Mouse (Mus musculus) thymus, postnatal 25 days (tissue): ENCODE data around the gene Mettl21e.
"Not testable (repeated sequence)": the region's sequence is repeated elsewhere in the genome, so short reads cannot be mapped to it uniquely, and the experiment has no call there.

Source experiments
- DNase-seq: peaks from one replicate; pipeline ENCODE4 v3.0.0; 2022

The Mettl21e gene

DNA sequence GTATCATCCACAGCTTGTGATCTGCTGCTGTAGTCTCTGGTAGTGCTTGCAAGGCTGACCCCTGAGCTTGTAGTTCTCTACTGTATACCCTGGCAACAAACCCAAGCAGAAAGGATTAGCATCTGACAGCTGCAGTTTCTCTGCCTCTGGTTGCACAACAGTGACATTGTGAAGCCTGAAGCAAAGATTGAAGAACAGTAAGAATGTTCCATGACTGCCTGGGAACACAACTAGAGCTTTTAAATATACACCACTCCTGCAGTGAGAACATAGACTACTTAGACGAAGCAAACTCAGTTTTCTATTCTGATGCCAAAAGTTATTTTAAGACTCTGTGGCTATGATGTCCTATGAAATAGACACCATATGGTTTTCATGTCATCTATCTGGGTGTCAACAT is at the start of gene Mettl21e:
TSS of gene Mettl21e (minus strand) at position 86 of the 400 bp plus-strand sequence.
- DNase-seq = no peak

GRCm38 (mm10) chr1:44240440-44240839 is 21.7 kb upstream of the Mettl21e start:
- not testable (repeated sequence) for DNase-seq

- no peak for DNase-seq
Observed at GRCm38 (mm10) chr1:44239969-44240368, 21.2 kb upstream of the Mettl21e start.

DNA sequence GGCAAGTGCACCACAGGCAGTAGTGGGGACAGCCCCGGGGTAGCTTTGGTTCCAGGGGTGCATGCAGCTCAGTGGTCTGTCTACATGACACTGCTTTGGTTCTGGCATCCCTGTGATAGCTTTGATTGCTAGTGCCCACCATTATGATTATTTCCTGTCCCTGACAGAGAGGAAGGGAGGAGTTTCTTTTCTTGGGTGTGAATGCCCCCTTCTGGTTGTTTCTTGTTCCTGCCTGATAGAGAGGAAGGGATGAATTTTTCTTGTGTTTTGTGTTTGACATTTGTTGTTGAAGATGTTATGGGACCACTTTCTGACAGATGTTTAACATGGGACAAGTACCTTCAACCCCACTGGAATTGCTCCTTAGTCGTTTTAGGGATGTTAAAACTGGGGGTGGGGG is 18.5 kb upstream of the Mettl21e start:
- no peak for DNase-seq

GRCm38 (mm10) chr1:44235311-44235710 is 16.6 kb upstream of the Mettl21e start:
- no peak for DNase-seq

- DNase-seq = not testable (repeated sequence)
Observed at GRCm38 (mm10) chr1:44234531-44234930, 15.8 kb upstream of the Mettl21e start.

GRCm38 (mm10) chr1:44229044-44229443 is 10.3 kb upstream of the Mettl21e start:
- DNase-seq = no peak

DNA sequence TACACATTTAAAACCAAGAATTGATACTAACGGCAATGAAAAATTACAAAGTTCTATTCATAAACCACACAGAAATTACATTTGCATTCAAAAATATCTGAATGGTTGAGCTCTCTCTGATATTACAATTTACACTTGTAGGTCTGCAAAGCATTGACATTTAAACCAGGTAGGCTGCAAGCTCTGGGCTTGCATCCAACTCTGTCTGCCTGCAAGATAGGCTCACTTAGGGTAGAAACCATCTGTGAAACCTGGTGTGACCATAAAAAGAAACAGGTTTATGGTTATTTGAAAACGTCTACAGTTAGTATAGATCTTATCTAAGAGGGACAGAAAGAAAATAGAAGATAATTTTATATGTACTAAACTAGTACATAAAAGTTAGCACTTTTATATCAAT is 1.6 kb downstream of the Mettl21e start:
- DNase-seq = no peak

DNA sequence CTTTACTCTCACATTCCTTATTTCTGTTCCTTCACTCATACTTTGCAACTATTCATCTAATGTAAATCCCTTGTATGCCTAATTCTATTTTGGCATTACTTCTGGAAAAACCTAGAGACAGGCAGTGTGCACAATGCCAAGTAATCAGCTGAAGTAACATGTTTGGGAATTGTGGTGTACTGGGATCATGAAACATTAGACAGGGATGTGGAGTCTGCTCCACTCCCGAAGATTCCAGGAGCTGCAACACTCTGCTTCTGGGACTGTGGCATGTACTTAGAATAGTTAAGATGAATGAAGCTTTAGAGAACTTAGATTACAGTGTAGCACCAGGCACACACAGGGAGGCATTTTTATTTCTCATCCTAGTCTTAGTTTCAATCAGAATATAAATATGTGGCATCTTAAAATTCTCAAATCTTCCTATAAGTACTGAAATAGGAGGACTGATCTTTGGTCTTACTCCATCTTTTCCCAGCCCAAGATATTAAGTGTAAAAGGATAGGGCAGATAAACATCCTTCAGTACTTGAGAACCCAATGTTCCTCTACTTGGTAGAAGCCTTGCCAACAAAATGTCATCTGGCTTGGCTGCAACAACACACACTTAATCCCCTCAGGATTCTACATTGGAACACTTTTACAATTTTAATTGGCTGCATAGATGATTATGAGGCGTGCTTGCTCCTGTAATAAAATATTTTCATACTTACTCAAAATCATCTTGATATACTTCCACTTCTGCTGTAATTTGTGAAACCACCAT is 2.2 kb downstream of the Mettl21e start:
- DNase-seq = no peak

DNA sequence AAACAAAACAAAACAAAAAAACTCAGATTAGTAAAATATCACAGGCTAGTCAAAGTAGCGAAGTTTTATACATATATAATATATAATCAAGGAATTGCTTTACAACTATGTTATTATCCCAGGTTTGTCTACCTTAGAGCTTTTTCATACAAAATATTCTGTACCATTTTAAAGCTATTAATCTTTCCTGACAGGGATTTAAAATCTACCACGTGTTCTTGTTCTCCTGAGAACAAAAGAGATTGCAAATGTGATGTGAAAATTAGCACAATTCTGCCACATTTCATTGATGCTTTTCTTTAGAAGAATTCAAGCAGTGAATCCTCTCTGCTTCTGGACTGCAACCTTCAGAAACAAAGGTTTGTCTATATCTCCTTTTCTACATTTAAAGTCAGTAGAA is 4.3 kb downstream of the Mettl21e start:
- DNase-seq = no peak

DNA sequence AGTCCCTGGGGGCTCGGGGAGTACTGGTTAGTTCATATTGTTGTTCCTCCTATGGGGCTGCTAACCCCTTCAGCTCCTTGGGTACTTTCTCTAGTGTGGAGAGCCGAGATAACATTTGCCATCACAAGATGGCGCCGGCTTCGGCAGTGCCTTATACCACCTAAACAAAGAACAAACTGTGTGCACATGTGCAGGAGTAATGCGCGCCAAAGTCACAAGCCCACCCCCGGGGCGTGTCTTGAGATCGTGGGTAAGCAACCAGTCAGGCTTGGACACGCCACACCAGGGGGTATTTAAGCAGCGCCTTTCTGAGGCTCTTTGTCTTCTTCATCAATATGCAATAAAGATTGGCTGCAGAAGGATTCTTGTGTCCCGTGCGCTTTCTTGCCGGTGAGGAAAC is 15.9 kb downstream of the Mettl21e start:
- DNase-seq = no peak

DNA sequence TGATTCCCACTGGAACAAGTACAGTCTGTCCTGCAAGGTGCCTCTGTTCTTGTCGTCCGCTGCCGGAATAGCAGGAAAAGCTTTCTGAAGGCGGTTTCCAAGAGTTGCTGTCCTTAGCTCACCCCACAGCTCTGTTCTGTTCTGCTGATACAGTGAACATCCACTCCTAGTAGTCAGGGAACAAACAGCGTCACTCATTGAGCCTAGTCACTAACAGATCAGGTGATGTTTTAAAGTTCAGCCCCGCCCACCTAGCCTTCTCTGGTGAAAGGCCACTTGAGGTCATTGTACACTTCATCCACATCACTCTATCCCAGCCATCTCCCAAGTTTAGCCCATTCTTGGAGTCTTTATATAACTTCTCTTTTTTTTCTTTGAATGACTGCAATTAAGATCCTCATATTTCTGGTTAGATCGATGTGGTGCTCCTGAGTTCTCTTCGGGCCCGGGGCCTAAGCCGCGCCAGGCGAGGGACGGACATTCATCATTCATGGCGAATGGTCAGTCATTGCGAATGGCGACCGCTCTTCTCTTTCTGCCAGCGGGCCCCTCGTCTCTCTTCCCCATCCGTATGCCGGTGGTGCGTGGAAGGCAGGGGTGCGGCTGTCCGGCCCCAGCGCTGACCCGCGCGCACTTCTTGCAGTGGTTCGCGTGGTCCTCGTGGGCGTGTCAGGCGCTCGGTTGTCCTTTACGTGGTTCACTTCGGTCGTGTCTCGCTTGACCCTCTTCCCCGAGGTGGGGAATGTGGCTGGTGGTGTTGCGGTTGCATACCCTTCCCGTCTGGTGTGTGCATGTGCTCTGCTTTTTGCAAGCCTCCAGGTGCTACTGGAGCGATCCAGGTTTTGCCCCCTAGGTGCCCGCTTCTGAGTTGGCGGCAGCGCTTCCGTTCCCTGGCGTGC is 20.2 kb downstream of the Mettl21e start:
- DNase-seq = no peak

DNA sequence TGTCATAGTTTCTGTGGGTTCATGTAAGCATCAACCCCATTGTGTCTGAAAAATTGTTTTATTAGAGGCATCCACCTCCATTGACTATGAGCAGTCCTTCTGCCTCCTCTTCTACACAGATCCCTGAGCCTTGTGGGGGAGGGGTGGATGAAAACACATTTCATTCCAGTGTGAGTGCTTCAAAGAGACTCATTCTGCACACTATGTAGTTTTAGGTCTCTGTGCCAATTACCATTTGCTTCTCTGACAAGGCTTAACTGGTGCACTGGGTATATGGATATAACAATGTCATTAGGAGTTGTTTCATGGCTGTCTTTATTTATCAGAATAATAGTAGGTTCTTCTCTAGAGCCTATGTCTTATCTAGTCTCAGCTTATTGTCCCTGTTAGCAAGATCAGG is 32.4 kb downstream of the Mettl21e start:
- DNase-seq = no peak

DNA sequence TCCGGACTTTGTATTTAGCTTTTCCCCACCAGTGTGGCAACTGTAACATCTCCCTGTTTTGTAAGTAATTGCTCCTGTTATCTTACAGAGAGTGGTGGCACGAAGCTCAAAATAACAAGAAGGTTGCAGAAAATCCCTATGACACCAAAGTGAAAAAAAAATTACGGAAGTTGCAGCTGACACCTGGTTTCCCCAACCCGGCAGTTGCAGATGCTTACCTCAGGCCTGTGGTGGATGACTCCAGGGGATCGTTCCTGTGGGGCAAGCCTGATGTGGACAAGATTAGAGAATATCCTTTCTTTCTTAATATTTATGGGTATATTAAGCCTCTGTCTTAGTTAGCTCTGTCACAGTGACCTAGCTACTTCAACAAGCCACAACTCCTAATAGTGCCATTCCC is 40.7 kb downstream of the Mettl21e start:
- no peak for DNase-seq

DNA sequence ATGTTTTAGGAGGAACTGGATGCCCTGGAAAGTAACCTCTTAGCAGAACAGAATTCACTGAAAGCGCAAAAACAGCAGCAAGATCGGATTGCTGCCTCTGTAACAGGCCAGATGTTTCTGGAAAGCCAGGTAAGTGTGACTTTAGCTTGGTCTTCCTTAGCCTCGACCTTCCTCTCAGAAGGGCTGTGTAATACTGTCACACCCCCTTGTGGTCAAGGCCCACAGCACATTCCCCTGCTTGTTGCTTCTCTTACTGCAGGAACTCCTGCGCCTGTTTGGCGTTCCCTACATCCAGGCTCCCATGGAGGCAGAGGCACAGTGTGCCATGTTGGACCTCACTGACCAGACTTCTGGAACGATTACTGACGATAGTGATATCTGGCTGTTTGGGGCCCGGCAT is 44.9 kb downstream of the Mettl21e start:
- DNase-seq = no peak

DNA sequence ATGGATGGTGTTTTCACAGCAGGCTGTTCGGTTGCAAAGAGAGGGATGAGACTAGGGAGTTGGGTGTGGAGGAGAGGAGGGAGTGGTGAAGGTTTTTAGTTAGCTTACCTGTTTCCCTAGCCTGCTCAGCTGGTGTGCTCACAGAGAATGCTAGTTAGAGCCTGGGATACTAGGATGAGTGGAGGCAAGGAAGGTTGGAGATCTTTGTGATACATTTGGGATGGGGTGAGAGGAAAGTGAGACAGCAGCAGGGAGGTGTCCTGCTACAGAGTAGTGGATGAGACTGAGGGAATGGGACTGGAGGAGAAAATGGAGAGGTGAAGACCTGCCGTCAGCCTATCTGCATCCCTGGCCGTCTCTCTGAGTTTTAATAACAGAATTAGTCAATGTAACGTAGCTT is 46.1 kb downstream of the Mettl21e start:
- DNase-seq = no peak

GRCm38 (mm10) chr1:44167859-44168383 is 50.8 kb downstream of the Mettl21e start:
- DNase-seq = no peak

GRCm38 (mm10) chr1:44162389-44162788 is 56.4 kb downstream of the Mettl21e start:
- DNase-seq = no peak

GRCm38 (mm10) chr1:44161818-44162217 is 56.9 kb downstream of the Mettl21e start:
- no peak for DNase-seq

DNA sequence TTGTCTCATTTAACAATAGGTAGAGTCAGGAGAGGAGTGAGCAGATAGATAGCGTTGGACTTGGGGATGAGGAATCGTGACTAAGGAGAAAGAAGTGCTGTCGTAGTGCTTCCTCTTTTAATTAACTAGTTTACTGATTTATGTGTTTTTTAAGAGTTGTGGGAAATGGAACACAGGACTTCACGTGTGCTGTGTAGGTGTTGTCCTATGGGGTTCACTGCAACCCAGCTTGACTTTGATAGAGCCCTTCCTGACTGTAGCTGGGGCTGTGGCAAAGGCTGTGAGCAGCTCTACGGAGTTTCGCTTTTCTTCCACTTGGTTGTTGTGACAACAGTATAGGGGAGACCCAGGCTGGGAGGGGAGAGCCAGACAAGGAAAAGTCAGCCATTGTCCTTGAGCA is 60.4 kb downstream of the Mettl21e start:
- DNase-seq = no peak

GRCm38 (mm10) chr1:44155287-44155686 is 63.5 kb downstream of the Mettl21e start:
- peak; percentile 13 for DNase-seq
